Mouse (Mus musculus) heart, adult 2 months (tissue): ENCODE results near the gene Fdxacb1. TPM values are rescaled to one million over a fixed set of nuclear protein-coding genes. Genes with fewer than 3 reads are reported as not detected.

Experiments used
- DNase-seq, 2 experiments: peaks; one replicate each; pipeline ENCODE4 v3.0.0; 2021
- H3K27ac ChIP-seq: fragments of 200-600 bp; 2 replicates; pipeline ENCODE4 v1.8.1; 2022
- H3K27me3 ChIP-seq: fragments of 200-500 bp; 2 replicates; pipeline ENCODE4 v1.6.1; 2012; ENCODE audit warnings: mild to moderate bottlenecking, low read length, inconsistent platforms, mixed read lengths; ENCODE audit not compliant: control insufficient read depth, insufficient read depth
- H3K36me3 ChIP-seq: fragments of 200-500 bp; 2 replicates; pipeline ENCODE4 v1.6.1; 2012; ENCODE audit warnings: low read length, inconsistent platforms; ENCODE audit not compliant: control insufficient read depth, insufficient read depth
- H3K4me1 ChIP-seq: fragments of 200-500 bp; 2 replicates; pipeline ENCODE4 v1.6.1; 2011; ENCODE audit warnings: low read length; ENCODE audit not compliant: control insufficient read depth, insufficient read depth
- H3K4me3 ChIP-seq: fragments of 200-600 bp; 2 replicates; pipeline ENCODE4 v1.8.1; 2022
- H3K79me2 ChIP-seq: fragments of 200-500 bp; replicated peaks from 2 replicates; pipeline ENCODE4 v1.6.1; 2012; ENCODE audit warnings: mild to moderate bottlenecking, inconsistent platforms, low read length, moderate library complexity, mixed read lengths; ENCODE audit not compliant: control insufficient read depth, insufficient read depth
- H3K9ac ChIP-seq: fragments of 200-500 bp; 2 replicates; pipeline ENCODE4 v1.6.1; 2012; ENCODE audit warnings: low read depth, mild to moderate bottlenecking, control low read depth, inconsistent platforms, low read length, mixed read lengths
- CTCF ChIP-seq: fragments of 200-600 bp; IDR thresholded peaks from 2 replicates; pipeline ENCODE4 v1.8.1; 2022; ENCODE audit warnings: antibody characterized with exemption, mild to moderate bottlenecking, moderate library complexity
- EP300 ChIP-seq: fragments of 200-500 bp; IDR thresholded peaks from 2 replicates; pipeline ENCODE4 v1.6.1; 2011; ENCODE audit warnings: low read depth, low read length, control low read depth; ENCODE audit not compliant: insufficient read depth
- POLR2A ChIP-seq: fragments of 200-500 bp; IDR thresholded peaks from 2 replicates; pipeline ENCODE4 v1.6.1; 2011; ENCODE audit warnings: mild to moderate bottlenecking, low read depth, low read length, control low read depth; ENCODE audit not compliant: insufficient read depth
- WGBS: fragments of 180-500 bp; shearing (Covaris S2); methylation state at CpG from one replicate; pipeline ENCODE4 v1.1.7; 2018; 5-methylcytosine and 5-hydroxymethylcytosine counted together
- intact Hi-C: fragments of 180-260 bp; cut with DNase I; formaldehyde crosslinking; loops from one replicate; pipeline ENCODE4 v1.15.1; 2025
- polyA plus RNA-seq: library from polyadenylated mRNA; depleted of rRNA; stranded (reverse); fragments of >200 nt; gene quantifications from 2 replicates; pipeline ENCODE4 v1.2.3, GENCODE M21; 2012
- total RNA-seq, 2 experiments: library from RNA; stranded (reverse); gene quantifications; 2 replicates each; pipeline ENCODE4 v1.2.3; 2021

Gene Fdxacb1
- total and polyA plus RNA-seq, 3 experiments = 3.4 to 5.1 (median 4.7) TPM

GRCm38 (mm10) chr9:50752054-50752602 lies 15.9 kb upstream of the Fdxacb1 start, which contains the start of gene Hspb2:
Hspb2 (minus strand) TSS chr9:50752354.
- H3K27me3 ChIP-seq = no peaks in the 10 kb centered on the region
- no peaks in the 10 kb centered on the region for H3K79me2 ChIP-seq
- H3K4me3 ChIP-seq = peak within 1 kb of the TSS; percentile 62
- H3K9ac ChIP-seq = peak within 1 kb of the TSS; percentile 95
- H3K27ac ChIP-seq = peak within 1 kb of the TSS; percentile 98
- no peak for TF ChIP-seq CTCF
- TF ChIP-seq EP300 = 0 out of 2 replicates have a peak, but pooled peaks have one; percentile 6
- TF ChIP-seq POLR2A = peak; percentile 70; the same call in 1 of the 2 replicates
- no peaks in the 10 kb centered on the region for H3K4me1 ChIP-seq
- DNase-seq = peak; percentile 69 to 74
- peaks cover 17% of the 10 kb centered on the region for H3K36me3 ChIP-seq
- intact Hi-C loops = no loop called here
- 43% methylated on average over 14 of the region's 14 CpGs for WGBS

- H3K79me2 ChIP-seq = no peaks in the 10 kb centered on the region
- H3K27ac ChIP-seq = peak overlapping the region; percentile 98
- no peaks in the 10 kb centered on the region for H3K27me3 ChIP-seq
- peak overlapping the region; percentile 95 for H3K9ac ChIP-seq
- intact Hi-C loops = no loop called here
- DNase-seq = peak; percentile 84 to 93
- TF ChIP-seq POLR2A (peak; percentile 81), EP300 (peak; percentile 94), CTCF (no peak)
- H3K36me3 ChIP-seq = peaks cover 17% of the 10 kb centered on the region
- peak overlapping the region; percentile 62 for H3K4me3 ChIP-seq
- 27% methylated on average over 16 of the region's 17 CpGs for WGBS
- no peaks in the 10 kb centered on the region for H3K4me1 ChIP-seq
These were observed 15.0 kb upstream of the Fdxacb1 start for GRCm38 (mm10) chr9:50752784-50753615.

DNA sequence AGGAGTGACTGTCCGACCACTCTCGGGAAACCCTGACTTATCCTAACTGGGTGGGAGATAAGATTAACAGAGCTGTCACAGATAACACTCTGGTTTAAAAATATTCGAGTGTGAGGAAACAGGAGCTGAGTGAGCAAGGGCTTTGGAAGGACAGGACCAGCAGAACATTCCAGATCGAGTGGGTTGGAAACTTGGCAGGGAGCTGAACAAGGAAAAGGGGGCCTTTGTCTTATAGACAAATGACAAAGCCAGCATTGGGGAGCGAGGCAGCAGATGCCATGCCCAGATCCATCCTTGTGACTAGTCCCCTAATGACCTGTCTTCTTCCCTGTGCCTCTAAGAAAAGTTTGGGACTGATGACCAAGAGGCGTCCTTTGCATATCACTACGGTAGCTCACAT lies 14.1 kb upstream of the Fdxacb1 start:
- H3K79me2 ChIP-seq = no peaks in the 10 kb centered on the region
- H3K9ac ChIP-seq = peak overlapping the region; percentile 95
- peak; percentile 33 to 38 for DNase-seq
- H3K4me3 ChIP-seq = peak overlapping the region; percentile 62
- WGBS = 10% methylated on average over 7 of the region's 7 CpGs
- H3K36me3 ChIP-seq = peaks cover 17% of the 10 kb centered on the region
- peak overlapping the region; percentile 98 for H3K27ac ChIP-seq
- intact Hi-C loops = no loop called here
- TF ChIP-seq CTCF (no peak), EP300 (no peak), POLR2A (peak; percentile 50; the same call in 1 of the 2 replicates)
- no peaks in the 10 kb centered on the region for H3K4me1 ChIP-seq
- no peaks in the 10 kb centered on the region for H3K27me3 ChIP-seq

DNA sequence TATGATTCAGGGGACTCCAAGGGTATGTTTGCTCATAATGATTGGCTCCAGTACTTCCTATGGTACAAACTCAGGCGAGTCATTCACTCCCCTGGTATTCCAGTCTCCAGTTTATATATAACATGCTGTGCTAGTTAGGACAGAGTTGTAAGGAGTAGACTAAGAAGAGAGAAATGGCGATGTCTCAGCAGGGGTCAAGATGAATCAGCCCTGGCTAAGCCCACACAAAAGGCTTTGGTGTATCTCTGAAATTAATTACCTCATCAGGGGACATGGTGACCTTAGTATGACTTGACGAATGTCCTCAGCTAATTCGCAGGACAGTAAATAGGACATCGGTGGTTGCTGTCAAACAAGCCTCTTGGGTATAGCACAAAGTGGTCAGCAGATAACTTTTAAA lies 11.3 kb upstream of the Fdxacb1 start:
- Histone ChIP-seq H3K4me1 (no peaks in the 10 kb centered on the region), H3K36me3 (peaks cover 17% of the 10 kb centered on the region), H3K4me3 (no peak overlapping the region), H3K27ac (no peak overlapping the region), H3K27me3 (no peaks in the 10 kb centered on the region), H3K9ac (no peak overlapping the region), H3K79me2 (no peaks in the 10 kb centered on the region)
- WGBS = 54% methylated on average over 5 of the region's 5 CpGs
- TF ChIP-seq CTCF = no peak
- peak; percentile 25; the same call in 1 of the 2 replicates for TF ChIP-seq POLR2A
- no peak for TF ChIP-seq EP300
- intact Hi-C loops = no loop called here
- DNase-seq = no peak

GRCm38 (mm10) chr9:50761520-50762243 lies 6.4 kb upstream of the Fdxacb1 start:
- no peaks in the 10 kb centered on the region for H3K79me2 ChIP-seq
- no peaks in the 10 kb centered on the region for H3K4me1 ChIP-seq
- no peak for DNase-seq
- no peak overlapping the region for H3K4me3 ChIP-seq
- no peaks in the 10 kb centered on the region; the same call in 1 of the 2 replicates for H3K36me3 ChIP-seq
- intact Hi-C loops = loop anchor here (5.0 kb wide), 1 partner anchor 234 kb away; the partner anchor contains the start of gene Pts
- no peak overlapping the region for H3K9ac ChIP-seq
- TF ChIP-seq POLR2A (no peak), EP300 (no peak), CTCF (no peak)
- 65% methylated on average over 6 of the region's 6 CpGs for WGBS
- H3K27ac ChIP-seq = no peak overlapping the region
- H3K27me3 ChIP-seq = no peaks in the 10 kb centered on the region
